ENCODE assay signal across 13 mouse cellular contexts in genomic region chr9:13616383-13617009, GRCm38 (mm10).
DNase-seq lines count a peak whose midpoint lies in the region; ATAC-seq and TF ChIP-seq lines count a peak whose summit lies in the region.
"Had no signal": no experiment of that assay in that cellular context is flagged by ENCODE, and none has a peak within 500 bp of the region (broad histone marks: within the 10 kb centered on the region; RNA-seq: fewer than 3 reads in every experiment).

No protein-coding gene starts in this region.

- H3K4me1 ChIP-seq in hindbrain, embryonic 12.5 days: peaks cover 28% of the 10 kb centered on the region
- H3K4me1 ChIP-seq in hindbrain, embryonic 11.5 days (replicated peaks; ENCODE audit: control insufficient read depth, insufficient read depth, low read length): no peaks in the 10 kb centered on the region
- H3K4me1 ChIP-seq in neural tube, embryonic 13.5 days (replicated peaks): peaks cover 40% of the 10 kb centered on the region
- H3K4me1 ChIP-seq in intestine, embryonic 16.5 days (ENCODE audit: control insufficient read depth, insufficient read depth, low read length): peaks cover 12% of the 10 kb centered on the region

- no peak for TF ChIP-seq CTCF in gastrocnemius, adult 2 months (IDR thresholded peaks at IDR 0.05)

- intact Hi-C loops in gastrocnemius, adult 2 months (cut with DNase I): no loop called here

- DNase-seq in hindbrain, embryonic 11.5 days (ENCODE audit: low spot score): no peak
- DNase-seq in neural tube, embryonic 10.5 days (ENCODE audit: extremely low spot score, low spot score): no peak
- DNase-seq in gastrocnemius, adult 2 months: no peak
- DNase-seq in frontal cortex, adult 2 months (ENCODE audit: extremely low spot score in 1 of 2, low spot score in 1 of 2): no peak
- DNase-seq: heart, adult 2 months; kidney, adult 9 months; thymus, postnatal 14 days had no signal

- H3K27ac ChIP-seq in hindbrain, embryonic 12.5 days: peak overlapping the region; percentile 35; the same call in 1 of the 2 replicates
- H3K27ac ChIP-seq in hindbrain, embryonic 11.5 days (ENCODE audit: low read depth, low read length): no peak overlapping the region
- peak overlapping the region; percentile 57 for H3K27ac ChIP-seq in neural tube, embryonic 13.5 days (replicated peaks)
- H3K27ac ChIP-seq in intestine, embryonic 16.5 days (ENCODE audit: low read length): no peak overlapping the region
- no peak overlapping the region for H3K27ac ChIP-seq in gastrocnemius, adult 2 months
- H3K27ac ChIP-seq: heart, adult 2 months; macrophage; neural tube, embryonic 12.5 days had no signal

- no peak overlapping the region for H3K4me2 ChIP-seq in hindbrain, embryonic 12.5 days (replicated peaks)
- no peak overlapping the region for H3K4me2 ChIP-seq in hindbrain, embryonic 11.5 days (replicated peaks; ENCODE audit: low read depth, low read length)
- no peak overlapping the region for H3K4me2 ChIP-seq in neural tube, embryonic 13.5 days
- H3K4me2 ChIP-seq in intestine, embryonic 16.5 days (ENCODE audit: low read depth, low read length): no peak overlapping the region
- H3K4me2 ChIP-seq: neural tube, embryonic 12.5 days had no signal

- 45% methylated on average over 5 of the region's 5 CpGs for WGBS in hindbrain, embryonic 12.5 days
- 46% methylated on average over 5 of the region's 5 CpGs for WGBS in hindbrain, embryonic 11.5 days
- 18% methylated on average over 5 of the region's 5 CpGs for WGBS in neural tube, embryonic 13.5 days
- 37% methylated on average over 5 of the region's 5 CpGs for WGBS in intestine, embryonic 16.5 days

- no peaks in the 10 kb centered on the region for H3K9me3 ChIP-seq in hindbrain, embryonic 12.5 days (replicated peaks)
- H3K9me3 ChIP-seq in hindbrain, embryonic 11.5 days (ENCODE audit: control insufficient read depth, low read length): no peaks in the 10 kb centered on the region
- no peaks in the 10 kb centered on the region for H3K9me3 ChIP-seq in neural tube, embryonic 13.5 days
- H3K9me3 ChIP-seq in intestine, embryonic 16.5 days (ENCODE audit: control insufficient read depth, low read length): no peaks in the 10 kb centered on the region
- H3K9me3 ChIP-seq: neural tube, embryonic 12.5 days had no signal

- no peaks in the 10 kb centered on the region for H3K27me3 ChIP-seq in hindbrain, embryonic 12.5 days
- no peaks in the 10 kb centered on the region for H3K27me3 ChIP-seq in hindbrain, embryonic 11.5 days (ENCODE audit: control insufficient read depth, insufficient read depth, low read length)
- H3K27me3 ChIP-seq in neural tube, embryonic 13.5 days: no peaks in the 10 kb centered on the region
- H3K27me3 ChIP-seq in intestine, embryonic 16.5 days (replicated peaks; ENCODE audit: control insufficient read depth, insufficient read depth, low read length): no peaks in the 10 kb centered on the region
- H3K27me3 ChIP-seq: neural tube, embryonic 12.5 days had no signal

- H3K36me3 ChIP-seq in hindbrain, embryonic 12.5 days: no peaks in the 10 kb centered on the region
- no peaks in the 10 kb centered on the region for H3K36me3 ChIP-seq in hindbrain, embryonic 11.5 days (ENCODE audit: control insufficient read depth, insufficient read depth, low read length)
- H3K36me3 ChIP-seq in neural tube, embryonic 13.5 days: peaks cover 15% of the 10 kb centered on the region; the same call in 1 of the 2 replicates
- 0 out of 2 replicates have a peak, but pooled peaks cover 5% of the 10 kb centered on the region for H3K36me3 ChIP-seq in intestine, embryonic 16.5 days (ENCODE audit: control insufficient read depth, insufficient read depth, low read length)

- no peak for ATAC-seq in hindbrain, embryonic 12.5 days (ENCODE audit: low FRiP score)
- no peak for ATAC-seq in hindbrain, embryonic 11.5 days (ENCODE audit: low FRiP score)
- ATAC-seq in neural tube, embryonic 13.5 days (ENCODE audit: low read depth): no peak
- ATAC-seq in intestine, embryonic 16.5 days: peak; percentile 38; the same call in 1 of the 2 replicates

- no peak overlapping the region for H3K9ac ChIP-seq in hindbrain, embryonic 12.5 days
- H3K9ac ChIP-seq in hindbrain, embryonic 11.5 days (ENCODE audit: low read depth, low read length): no peak overlapping the region
- H3K9ac ChIP-seq in neural tube, embryonic 13.5 days: peak overlapping the region; percentile 45; the same call in 1 of the 2 replicates
- H3K9ac ChIP-seq in intestine, embryonic 16.5 days (ENCODE audit: low read depth, low read length): no peak overlapping the region
- H3K9ac ChIP-seq: neural tube, embryonic 12.5 days had no signal

- H3K4me3 ChIP-seq in hindbrain, embryonic 12.5 days: no peak overlapping the region
- no peak overlapping the region for H3K4me3 ChIP-seq in hindbrain, embryonic 11.5 days (ENCODE audit: low read depth, low read length)
- no peak overlapping the region for H3K4me3 ChIP-seq in neural tube, embryonic 13.5 days
- no peak overlapping the region for H3K4me3 ChIP-seq in intestine, embryonic 16.5 days (ENCODE audit: low read length)
- no peak overlapping the region for H3K4me3 ChIP-seq in gastrocnemius, adult 2 months
- H3K4me3 ChIP-seq: erythroblast, embryonic 14.5 days; heart, adult 2 months; neural tube, embryonic 12.5 days had no signal

Comparison
In these comparisons a context has a peak if more than half of its experiments do, and no peak if none do; other contexts are left out.
1. H3K27ac ChIP-seq: peak in hindbrain, embryonic 12.5 days (single experiment) and neural tube, embryonic 13.5 days (single experiment); none in hindbrain, embryonic 11.5 days (single experiment), intestine, embryonic 16.5 days (single experiment) and gastrocnemius, adult 2 months (single experiment).